Mouse (Mus musculus) ES-E14 (cell line): Measurements from ENCODE around the gene Dytn.

Experiments
- MAFK ChIP-seq: IDR thresholded peaks from 2 replicates; pipeline ENCODE4 v1.6.1; 2014; ENCODE audit warnings: mild to moderate bottlenecking, low read depth, low read length, inconsistent platforms; ENCODE audit not compliant: insufficient read depth
- ZC3H11A ChIP-seq: IDR thresholded peaks from 2 replicates; pipeline ENCODE4 v1.6.1; 2012; ENCODE audit warnings: low read depth, mild to moderate bottlenecking, inconsistent platforms, low read length, borderline replicate concordance
- ZNF384 ChIP-seq: IDR thresholded peaks from 2 replicates; pipeline ENCODE4 v1.6.1; 2012; ENCODE audit warnings: low read depth, low read length, inconsistent platforms

DNA sequence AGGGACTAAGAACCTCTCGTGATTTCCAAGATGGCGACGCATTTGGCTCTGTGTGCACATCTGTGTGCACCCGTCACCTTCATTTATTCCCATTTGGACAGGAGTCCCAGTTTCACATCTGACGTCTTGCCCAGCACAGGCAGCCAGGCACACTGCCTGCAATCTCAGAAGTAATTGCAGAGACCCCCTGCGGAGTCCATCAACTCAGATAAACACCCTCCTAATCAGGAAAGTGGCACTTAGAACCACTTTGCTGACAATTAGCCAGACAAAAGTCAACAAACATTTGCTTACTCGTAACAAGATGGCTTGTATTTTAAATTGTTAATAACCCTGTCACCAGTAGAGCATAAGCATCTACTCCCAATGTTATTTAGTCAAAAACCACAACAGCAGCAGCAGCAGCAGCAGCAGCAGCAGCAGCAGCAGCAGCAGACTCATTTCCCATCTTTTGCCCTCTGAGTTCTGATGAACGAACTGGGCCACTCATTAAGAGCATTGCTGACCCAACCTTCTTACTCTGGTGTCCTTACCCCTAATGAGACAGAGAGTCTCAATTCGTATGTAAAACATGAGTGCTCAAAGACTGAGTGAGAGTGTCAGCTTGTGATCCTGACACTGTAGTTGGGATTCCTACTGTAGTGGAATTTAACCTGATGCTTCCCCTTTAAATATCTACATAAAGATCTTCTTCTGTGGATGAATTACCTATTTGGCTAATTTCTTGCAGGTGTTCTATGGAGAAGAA, 19.4 kb downstream of the Dytn start:
- no peak for TF ChIP-seq ZC3H11A
- TF ChIP-seq MAFK = no peak
- no peak for TF ChIP-seq ZNF384
